Mouse (Mus musculus) hindbrain, embryonic 13.5 days (tissue): Measurements from ENCODE around the gene Litaf. TPM values are rescaled to one million over a fixed set of nuclear protein-coding genes. Genes with fewer than 3 reads are reported as not detected.
A peak's percentile ranks its signal among the peaks of the same experiment; 100 is the strongest.
"Not testable (repeated sequence)": the region's sequence is repeated elsewhere in the genome, so short reads cannot be mapped to it uniquely, and the experiment has no call there.

Experiments
- ATAC-seq: fragments of 200-750 bp; cut with Nextera tagmentation; 2 replicates; pipeline ENCODE4 v1.8.0; 2017; ENCODE audit warnings: moderate TSS enrichment; ENCODE audit not compliant: low FRiP score
- H3K27ac ChIP-seq: fragments of 300-500 bp; sonication (generic); 2 replicates; pipeline ENCODE4 v1.5.1; 2015; ENCODE audit warnings: inconsistent platforms, mild to moderate bottlenecking, moderate library complexity
- H3K27me3 ChIP-seq: fragments of 300-500 bp; sonication (generic); 2 replicates; pipeline ENCODE4 v1.6.1; 2015; ENCODE audit warnings: mild to moderate bottlenecking, inconsistent platforms
- H3K36me3 ChIP-seq: fragments of 300-500 bp; sonication (generic); 2 replicates; pipeline ENCODE4 v1.6.1; 2015; ENCODE audit warnings: mild to moderate bottlenecking, inconsistent platforms
- H3K4me1 ChIP-seq: fragments of 300-500 bp; sonication (generic); replicated peaks from 2 replicates; pipeline ENCODE4 v1.6.1; 2015; ENCODE audit warnings: inconsistent platforms
- H3K4me2 ChIP-seq: fragments of 300-500 bp; sonication (generic); 2 replicates; pipeline ENCODE4 v1.6.1; 2015; ENCODE audit warnings: inconsistent platforms, mild to moderate bottlenecking, moderate library complexity
- H3K4me3 ChIP-seq: fragments of 300-500 bp; sonication (generic); 2 replicates; pipeline ENCODE4 v1.5.1; 2015; ENCODE audit warnings: mild to moderate bottlenecking, inconsistent platforms
- H3K9ac ChIP-seq: fragments of 300-500 bp; sonication (generic); 2 replicates; pipeline ENCODE4 v1.6.1; 2015; ENCODE audit warnings: mild to moderate bottlenecking, inconsistent platforms
- H3K9me3 ChIP-seq: fragments of 300-500 bp; sonication (generic); 2 replicates; pipeline ENCODE4 v1.6.1; 2016; ENCODE audit warnings: inconsistent platforms
- WGBS: fragments of 180-500 bp; shearing (Covaris S2); methylation state at CpG from one replicate; pipeline ENCODE4 v1.1.7; 2015; 5-methylcytosine and 5-hydroxymethylcytosine counted together
- polyA plus RNA-seq: library from polyadenylated mRNA; unstranded; fragments of >200 nt; fragmentation: Nextera tagmentation; extraction: Ambion mirVana; gene quantifications from 2 replicates; pipeline ENCODE4 v1.2.1, GENCODE M21; 2015

Litaf gene
- polyA plus RNA-seq, 1 experiment from 2014 or later: 36.4 TPM

DNA sequence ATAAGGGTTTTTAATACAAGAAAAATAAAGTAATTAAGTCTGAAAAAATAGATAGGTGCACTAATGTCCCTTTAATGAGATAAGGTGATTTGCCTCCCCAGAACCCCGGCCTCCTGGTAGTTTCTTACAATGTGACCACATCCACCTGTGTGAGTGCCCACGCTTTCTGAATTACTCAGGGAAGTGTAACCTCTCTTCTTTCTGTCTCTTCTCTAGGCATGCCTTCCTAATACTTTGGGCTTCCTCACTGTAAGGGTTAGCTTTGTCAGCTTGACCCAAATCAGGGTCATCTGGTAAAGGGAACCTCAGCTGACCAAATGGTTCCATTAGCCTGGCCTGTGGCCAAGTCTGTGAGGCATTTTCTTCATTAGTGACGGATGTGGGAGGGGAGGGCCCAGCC lies 51.5 kb downstream of the Litaf start:
- 93% methylated on average over 3 of the region's 3 CpGs for WGBS
- H3K4me3 ChIP-seq: no peak overlapping the region
- no peak overlapping the region for H3K4me2 ChIP-seq
- no peaks in the 10 kb centered on the region for H3K9me3 ChIP-seq
- no peak overlapping the region for H3K9ac ChIP-seq
- H3K4me1 ChIP-seq: peaks cover 13% of the 10 kb centered on the region
- H3K36me3 ChIP-seq: no peaks in the 10 kb centered on the region
- H3K27ac ChIP-seq: no peak overlapping the region
- H3K27me3 ChIP-seq: no peaks in the 10 kb centered on the region
- ATAC-seq: no peak

DNA sequence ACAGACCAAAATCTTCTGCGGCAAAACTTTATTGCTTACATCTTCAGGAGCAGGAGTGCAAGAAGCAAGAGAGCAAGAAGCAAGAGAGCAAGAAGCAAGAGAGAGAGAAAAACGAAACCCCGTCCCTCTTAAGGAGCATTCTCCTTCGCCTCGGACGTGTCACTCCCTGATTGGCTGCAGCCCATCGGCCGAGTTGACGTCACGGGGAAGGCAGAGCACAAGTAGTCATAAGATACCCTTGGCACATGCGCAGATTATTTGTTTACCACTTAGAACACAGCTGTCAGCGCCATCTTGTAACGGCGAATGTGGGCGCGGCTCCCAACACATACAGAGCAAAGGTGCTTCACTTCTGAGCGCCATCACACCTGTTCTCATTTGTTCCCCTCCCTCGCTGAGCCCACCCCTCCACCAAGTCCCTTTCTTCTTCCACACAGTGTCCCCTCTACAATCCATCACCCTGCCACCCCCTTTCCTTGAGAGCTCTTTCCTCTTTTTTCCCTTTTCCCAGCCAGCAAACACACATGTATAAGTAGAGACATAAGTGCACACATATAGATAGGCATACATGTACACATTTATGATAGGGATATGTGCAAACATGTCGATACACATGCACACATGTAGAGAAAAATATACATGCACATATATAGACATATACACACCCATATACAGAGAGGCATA lies 52.4 kb downstream of the Litaf start:
- not testable (repeated sequence) for H3K4me2 ChIP-seq, H3K9ac ChIP-seq, H3K27ac ChIP-seq, ATAC-seq, H3K9me3 ChIP-seq, H3K4me3 ChIP-seq, H3K36me3 ChIP-seq, H3K27me3 ChIP-seq
- 94% methylated on average over 14 of the region's 19 CpGs for WGBS
- H3K4me1 ChIP-seq: peaks cover 18% of the 10 kb centered on the region

DNA sequence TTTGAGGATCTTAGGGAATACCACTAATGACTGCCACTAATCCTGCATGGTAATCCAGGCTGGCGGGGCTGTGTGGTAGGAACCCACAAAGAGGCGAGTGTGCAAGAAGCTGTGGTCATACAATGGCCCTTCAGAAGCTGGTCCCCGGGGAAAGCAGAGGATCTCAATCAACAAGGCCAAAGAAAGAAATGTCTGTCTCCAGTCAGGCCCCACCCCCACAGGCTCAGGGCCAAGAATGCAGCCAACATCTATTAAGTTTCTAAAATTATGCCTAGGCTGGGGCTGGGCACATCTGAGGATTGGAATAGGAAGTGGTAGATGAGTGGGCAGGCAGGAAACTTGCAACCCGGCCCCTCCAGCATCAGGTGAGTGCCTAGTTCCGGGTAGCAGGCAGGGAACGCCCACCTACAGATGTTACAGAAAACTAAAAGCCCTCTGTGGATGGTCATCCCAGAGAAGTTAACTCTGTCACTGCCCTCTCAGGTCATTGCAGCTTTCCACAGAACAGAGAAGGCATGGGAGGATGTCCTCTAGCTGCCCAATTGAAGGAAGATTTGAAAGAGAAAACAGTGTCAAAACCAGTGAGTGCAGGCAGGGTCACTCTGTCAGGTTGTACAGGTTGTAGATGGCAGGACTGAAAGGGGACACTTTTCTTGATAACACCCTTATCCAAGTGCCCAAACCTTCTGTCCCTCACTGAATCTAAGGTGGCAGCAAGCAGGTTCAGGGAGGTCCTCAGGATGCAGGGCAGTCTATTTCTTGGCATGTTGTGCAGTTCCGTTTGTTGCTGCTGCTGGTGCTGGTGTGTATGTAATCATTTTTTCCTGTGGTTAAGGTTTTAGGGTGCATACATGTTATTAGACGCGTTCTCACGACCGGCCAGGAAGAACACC lies 53.1 kb downstream of the Litaf start:
- Histone ChIP-seq H3K36me3 (no peaks in the 10 kb centered on the region), H3K27me3 (no peaks in the 10 kb centered on the region), H3K9ac (no peak overlapping the region), H3K4me2 (no peak overlapping the region), H3K4me3 (no peak overlapping the region), H3K27ac (peak overlapping the region; percentile 52), H3K4me1 (peaks cover 26% of the 10 kb centered on the region), H3K9me3 (no peaks in the 10 kb centered on the region)
- ATAC-seq: peak; percentile 61; the same call in 1 of the 2 replicates
- 69% methylated on average over 11 of the region's 11 CpGs for WGBS

GRCm38 (mm10) chr16:11011939-11012338 lies 54.0 kb downstream of the Litaf start:
- H3K4me1 ChIP-seq: peaks cover 31% of the 10 kb centered on the region
- WGBS: 91% methylated on average over 4 of the region's 4 CpGs
- no peak overlapping the region for H3K4me3 ChIP-seq
- ATAC-seq: no peak
- no peaks in the 10 kb centered on the region for H3K9me3 ChIP-seq
- H3K4me2 ChIP-seq: no peak overlapping the region
- H3K9ac ChIP-seq: no peak overlapping the region
- H3K36me3 ChIP-seq: no peaks in the 10 kb centered on the region
- H3K27me3 ChIP-seq: no peaks in the 10 kb centered on the region
- peak overlapping the region; percentile 52 for H3K27ac ChIP-seq

GRCm38 (mm10) chr16:11011206-11011605 lies 54.8 kb downstream of the Litaf start:
- Histone ChIP-seq H3K27me3 (no peaks in the 10 kb centered on the region), H3K27ac (no peak overlapping the region), H3K36me3 (no peaks in the 10 kb centered on the region), H3K4me2 (no peak overlapping the region), H3K9me3 (no peaks in the 10 kb centered on the region), H3K4me1 (peaks cover 31% of the 10 kb centered on the region), H3K4me3 (no peak overlapping the region), H3K9ac (no peak overlapping the region)
- 76% methylated on average over 2 of the region's 2 CpGs for WGBS
- ATAC-seq: no peak

- Histone ChIP-seq H3K9me3 (no peaks in the 10 kb centered on the region), H3K4me2 (no peak overlapping the region), H3K4me1 (peaks cover 31% of the 10 kb centered on the region), H3K27ac (no peak overlapping the region), H3K4me3 (no peak overlapping the region), H3K27me3 (no peaks in the 10 kb centered on the region), H3K9ac (no peak overlapping the region), H3K36me3 (no peaks in the 10 kb centered on the region)
- 92% methylated on average over 4 of the region's 4 CpGs for WGBS
- no peak for ATAC-seq
Measured at GRCm38 (mm10) chr16:11010270-11010669, 55.7 kb downstream of the Litaf start.

- 36% methylated on average over 15 of the region's 15 CpGs for WGBS
Measured at GRCm38 (mm10) chr16:11008162-11008991, 57.6 kb downstream of the Litaf start.

GRCm38 (mm10) chr16:11006100-11006499 lies 59.9 kb downstream of the Litaf start:
- no peaks in the 10 kb centered on the region for H3K27me3 ChIP-seq
- no peak for ATAC-seq
- WGBS: 77% methylated on average over 6 of the region's 6 CpGs
- peaks cover 18% of the 10 kb centered on the region for H3K4me1 ChIP-seq
- peaks cover 4% of the 10 kb centered on the region; the same call in 1 of the 2 replicates for H3K9me3 ChIP-seq
- H3K4me2 ChIP-seq: no peak overlapping the region
- H3K9ac ChIP-seq: no peak overlapping the region
- H3K27ac ChIP-seq: 0 out of 2 replicates have a peak overlapping the region, but pooled peaks have one; percentile 19
- no peaks in the 10 kb centered on the region for H3K36me3 ChIP-seq
- no peak overlapping the region for H3K4me3 ChIP-seq

More at GRCm38 (mm10) chr16:11008162-11008991, 57.6 kb downstream of the Litaf start:
- Histone ChIP-seq H3K27me3 (no peaks in the 10 kb centered on the region), H3K4me1 (peaks cover 31% of the 10 kb centered on the region), H3K9ac (no peak overlapping the region), H3K4me3 (no peak overlapping the region), H3K27ac (peak overlapping the region; percentile 84), H3K9me3 (peaks cover 4% of the 10 kb centered on the region; the same call in 1 of the 2 replicates), H3K36me3 (no peaks in the 10 kb centered on the region), H3K4me2 (no peak overlapping the region)
- peak; percentile 64; the same call in 1 of the 2 replicates for ATAC-seq

GRCm38 (mm10) chr16:11001703-11002659 lies 64.0 kb downstream of the Litaf start:
- no peak overlapping the region for H3K4me3 ChIP-seq
- no peak overlapping the region for H3K4me2 ChIP-seq
- H3K9ac ChIP-seq: no peak overlapping the region
- no peaks in the 10 kb centered on the region; the same call in 1 of the 2 replicates for H3K4me1 ChIP-seq
- H3K27me3 ChIP-seq: no peaks in the 10 kb centered on the region
- H3K27ac ChIP-seq: no peak overlapping the region
- 93% methylated on average over 7 of the region's 7 CpGs for WGBS
- no peak for ATAC-seq
- H3K36me3 ChIP-seq: no peaks in the 10 kb centered on the region
- H3K9me3 ChIP-seq: peaks cover 4% of the 10 kb centered on the region; the same call in 1 of the 2 replicates

GRCm38 (mm10) chr16:10999809-11000208 lies 66.1 kb downstream of the Litaf start:
- Histone ChIP-seq H3K27me3 (no peaks in the 10 kb centered on the region), H3K4me3 (no peak overlapping the region), H3K27ac (no peak overlapping the region), H3K4me2 (no peak overlapping the region), H3K9ac (no peak overlapping the region), H3K9me3 (peaks cover 4% of the 10 kb centered on the region; the same call in 1 of the 2 replicates), H3K4me1 (no peaks in the 10 kb centered on the region), H3K36me3 (no peaks in the 10 kb centered on the region)
- no peak for ATAC-seq
- WGBS: 72% methylated on average over 3 of the region's 3 CpGs

DNA sequence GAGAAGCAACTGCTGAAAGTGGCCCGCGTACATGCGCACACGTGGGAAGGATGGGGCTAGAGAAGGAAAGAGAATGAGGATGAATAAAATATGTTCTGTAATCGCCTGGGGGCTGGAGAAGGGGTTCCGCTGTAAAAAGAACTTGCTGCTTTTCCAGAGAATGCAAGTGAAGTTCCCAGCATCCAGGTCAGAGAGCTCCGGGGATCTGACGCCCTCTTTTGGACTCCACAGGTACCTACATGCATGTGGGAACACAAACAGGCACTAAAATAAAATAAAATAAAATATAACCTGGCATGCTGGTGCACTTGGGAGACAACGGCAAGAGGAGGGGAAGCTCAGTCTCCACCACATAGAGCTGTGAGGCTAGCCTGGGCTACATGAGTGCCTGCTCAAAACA lies 67.7 kb downstream of the Litaf start:
- Histone ChIP-seq H3K27me3 (no peaks in the 10 kb centered on the region), H3K27ac (no peak overlapping the region), H3K4me2 (no peak overlapping the region), H3K4me1 (peaks cover 6% of the 10 kb centered on the region; the same call in 1 of the 2 replicates), H3K9me3 (no peaks in the 10 kb centered on the region), H3K36me3 (no peaks in the 10 kb centered on the region), H3K4me3 (no peak overlapping the region), H3K9ac (no peak overlapping the region)
- no peak for ATAC-seq
- WGBS: 75% methylated on average over 9 of the region's 9 CpGs
